Mouse (Mus musculus) B cell, adult 2 months (primary cell): ENCODE data around the gene Rfpl4b.
"Not testable (repeated sequence)": the region's sequence is repeated elsewhere in the genome, so short reads cannot be mapped to it uniquely, and the experiment has no call there.

Experiments used
- DNase-seq, 2 experiments: peaks; one replicate each; pipeline ENCODE4 v3.0.0; 2022

Gene Rfpl4b

DNA sequence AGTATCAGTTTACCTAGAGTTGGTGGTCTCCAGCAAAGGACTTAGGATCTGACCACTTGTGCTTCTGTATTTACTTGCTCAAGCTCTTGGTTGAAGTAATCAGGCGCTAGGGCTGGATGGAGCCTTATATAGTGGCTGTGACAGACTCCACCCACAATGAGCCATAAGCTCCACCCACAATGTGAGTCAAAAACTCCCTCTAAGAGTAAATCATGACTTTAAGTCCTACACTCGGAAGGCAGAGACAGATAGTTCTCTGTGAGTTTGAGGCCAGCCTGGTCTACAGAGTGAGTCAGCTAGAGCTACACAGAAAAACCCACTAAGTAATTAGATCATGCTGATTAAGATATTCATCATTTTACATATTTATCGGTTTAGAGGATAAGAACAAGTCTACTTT, at the start of gene Rfpl4b:
Gene Rfpl4b (minus strand): TSS at position 101 of the 400 bp plus-strand sequence.
- DNase-seq = no peak

DNA sequence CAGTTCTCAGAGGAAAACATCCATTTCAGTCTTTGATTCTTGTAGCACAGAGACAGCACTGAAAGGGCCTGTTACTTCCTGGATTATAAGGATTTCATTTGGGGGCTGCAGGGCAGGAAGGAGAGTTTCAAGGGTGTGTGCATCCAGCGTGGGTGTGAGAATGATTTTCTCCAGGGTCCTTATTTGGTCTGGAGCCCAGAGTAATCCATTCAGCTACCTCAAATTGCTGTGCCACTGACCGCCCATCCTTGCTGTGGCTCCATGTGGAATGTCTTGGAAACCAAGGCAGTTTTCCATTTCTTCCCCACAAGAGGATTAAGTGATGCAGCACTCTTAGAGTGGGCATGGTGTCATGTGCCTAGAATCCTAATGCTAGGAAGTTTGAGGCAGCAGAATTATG, 33.6 kb upstream of the Rfpl4b start:
- DNase-seq = no peak

DNA sequence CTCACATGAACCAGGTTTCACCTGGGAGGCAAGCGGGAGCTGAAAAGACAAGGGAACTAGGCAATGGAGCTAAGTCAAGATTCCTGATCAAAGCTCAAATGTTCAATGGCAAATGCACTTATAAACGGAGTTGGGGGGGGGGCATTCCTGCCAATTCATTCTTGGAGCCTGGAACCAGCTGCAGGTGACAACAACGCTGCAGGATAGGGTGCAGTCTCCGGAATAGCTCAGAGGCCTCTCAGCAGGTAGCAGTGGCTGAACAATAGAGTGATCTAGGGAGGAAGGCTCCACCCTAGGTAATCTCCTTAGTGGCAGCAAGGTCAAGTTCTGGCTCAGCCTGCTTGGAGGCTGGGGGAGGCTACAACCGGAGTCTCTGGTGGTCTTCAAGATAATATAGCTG, 28.4 kb upstream of the Rfpl4b start:
- not testable (repeated sequence) for DNase-seq

DNA sequence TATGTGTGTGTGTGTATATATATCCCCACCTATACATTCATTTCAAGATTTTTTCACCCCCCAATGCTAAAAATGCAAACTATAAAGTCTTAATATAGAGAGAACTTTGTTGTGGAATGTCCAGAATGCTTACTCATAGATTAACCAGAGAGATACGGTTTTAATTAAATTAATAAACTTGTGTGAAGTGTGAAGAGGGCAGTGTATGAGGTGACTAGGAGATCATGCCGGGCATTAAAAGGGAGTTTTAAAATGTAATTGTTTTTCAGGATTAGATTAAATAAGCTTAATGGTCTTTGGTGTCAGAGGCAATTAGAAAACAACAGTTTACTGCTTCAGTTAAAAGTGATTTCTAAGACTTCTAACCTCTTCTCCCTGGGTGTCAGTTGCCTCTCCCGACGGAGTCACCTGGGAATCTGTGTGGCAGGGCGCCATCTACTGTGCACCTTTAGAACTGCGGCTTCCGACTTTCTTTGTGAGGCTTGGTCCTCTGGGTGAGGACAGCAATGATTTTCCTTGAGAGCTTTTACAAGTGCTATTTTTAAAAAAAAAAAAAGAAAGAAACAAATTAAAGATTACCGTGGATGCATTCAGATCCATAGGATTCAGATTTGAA, 27.4 kb upstream of the Rfpl4b start:
- DNase-seq = peak; percentile 65 to 66

DNA sequence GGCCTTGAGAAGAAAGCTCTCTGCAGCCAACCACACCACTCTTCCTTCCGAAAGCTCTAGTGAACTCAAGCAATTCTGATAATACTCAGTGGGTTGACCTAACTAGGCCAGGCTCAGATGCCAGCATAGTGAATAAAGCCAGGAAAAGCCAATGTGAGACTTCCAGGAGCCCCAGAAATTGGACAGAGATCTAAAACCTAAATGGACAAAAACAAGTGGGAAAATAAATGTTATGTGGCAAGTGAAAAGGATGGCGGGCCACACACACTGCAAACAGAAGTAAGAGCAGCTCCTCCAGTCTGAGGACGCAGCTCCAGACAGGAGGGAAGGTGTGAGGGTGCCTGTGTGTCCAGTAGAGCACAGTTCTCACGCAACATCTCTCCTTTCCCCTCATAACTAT, 26.7 kb upstream of the Rfpl4b start:
- DNase-seq = no peak

DNA sequence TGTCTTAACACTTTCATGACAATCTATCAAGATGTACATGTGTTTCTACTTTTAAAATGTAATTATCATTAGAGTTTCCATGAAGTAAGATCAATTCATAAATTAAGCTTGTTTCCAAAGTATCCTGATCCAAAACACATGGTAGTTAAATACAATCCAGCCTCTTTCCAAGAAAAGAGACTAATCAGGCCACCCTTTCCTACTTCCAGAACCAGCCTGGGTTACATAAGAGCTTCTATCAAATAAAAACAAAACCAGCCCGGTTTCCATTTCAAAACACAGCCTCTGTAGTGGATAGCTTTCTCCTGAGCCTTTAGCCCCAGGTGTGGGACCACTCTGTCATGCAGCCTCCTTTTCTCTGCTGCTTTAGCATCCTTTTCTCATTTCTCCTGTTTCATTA, 2.2 kb upstream of the Rfpl4b start:
- DNase-seq = no peak

DNA sequence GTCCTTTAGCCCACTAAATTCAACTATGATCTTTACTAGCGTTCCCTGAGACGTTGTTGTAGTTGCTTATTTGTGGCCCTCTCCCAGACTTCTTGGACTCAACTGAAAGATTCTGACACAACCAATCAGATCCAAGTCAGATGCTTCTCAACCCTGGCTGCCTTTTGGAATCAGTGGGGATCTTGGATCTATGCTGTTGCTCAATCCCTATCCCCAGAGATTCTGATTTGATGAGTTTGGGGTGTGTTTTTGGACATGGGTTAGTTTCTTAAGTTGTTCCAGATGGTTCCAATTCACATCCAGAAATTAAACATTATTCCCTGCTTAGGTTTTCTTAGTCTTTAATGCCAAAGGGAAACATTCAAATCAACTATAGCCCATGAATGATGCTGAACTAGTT, 15.5 kb downstream of the Rfpl4b start:
- DNase-seq = no peak

DNA sequence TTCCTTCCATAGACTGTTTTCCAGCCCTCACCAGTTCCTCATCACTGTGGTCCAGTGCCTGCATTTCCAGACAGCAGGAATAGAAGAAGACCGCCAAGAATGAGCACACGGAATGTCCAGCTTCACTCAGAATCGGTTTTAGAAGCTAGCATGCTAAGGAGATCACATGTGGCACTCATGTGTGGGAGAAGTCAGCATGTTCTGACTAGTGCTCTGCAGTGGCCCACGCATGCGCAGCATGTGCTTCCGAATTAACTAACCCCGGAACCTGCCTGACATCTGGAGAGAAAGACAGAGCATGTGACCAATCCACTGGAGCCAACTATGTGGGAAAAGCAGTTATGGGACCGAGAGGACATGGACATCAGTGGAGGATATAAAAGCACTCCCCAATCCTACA, 17.5 kb downstream of the Rfpl4b start:
- no peak for DNase-seq

DNA sequence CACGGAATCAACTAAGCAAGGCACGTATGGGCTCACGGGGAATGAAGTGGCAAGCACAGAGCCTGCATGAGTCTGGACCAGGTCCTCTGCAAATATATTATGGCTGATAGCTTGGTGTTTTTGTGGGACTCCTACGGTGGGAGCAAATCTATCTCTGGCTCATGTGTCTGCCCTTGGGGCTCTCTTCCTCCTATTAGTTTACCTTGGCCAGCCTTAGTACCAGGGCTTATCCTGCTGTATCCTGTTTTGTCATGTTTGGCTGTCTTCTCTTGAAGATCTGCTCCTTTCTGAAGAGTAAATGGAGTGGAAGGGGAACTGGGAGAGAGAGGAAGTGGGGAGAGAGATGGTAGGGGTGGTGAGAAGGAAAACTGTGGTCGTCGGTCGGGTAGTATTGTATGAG, 18.3 kb downstream of the Rfpl4b start:
- no peak for DNase-seq

DNA sequence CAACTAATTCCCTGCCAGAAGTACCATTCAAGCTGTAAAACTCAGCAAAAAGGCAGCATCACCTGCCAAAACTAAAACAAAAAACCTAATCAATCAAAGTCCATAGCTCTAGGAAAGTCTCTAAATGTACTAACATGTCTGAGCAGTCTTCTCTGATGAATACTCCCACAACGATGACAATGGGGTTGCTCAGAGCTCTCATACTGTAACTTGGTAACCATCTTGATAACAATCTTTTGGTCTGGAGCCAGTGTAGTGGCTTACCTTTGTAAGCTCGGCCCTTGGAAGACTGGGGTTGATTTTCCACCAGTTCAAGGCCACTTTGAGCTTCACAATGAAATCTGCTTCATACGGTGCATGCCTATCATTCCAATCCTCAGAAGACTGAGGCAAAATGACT, 33.0 kb downstream of the Rfpl4b start:
- DNase-seq = no peak
